Mouse (Mus musculus): ENCODE measurements at regions not wholly inside any gene's neighbourhood (a gene's known extent, or its start where the extent isn't known, plus 50 kb on each side); places are given as distances from the start of the nearest gene placed in this dataset.
"Not testable (repeated sequence)": the region's sequence is repeated elsewhere in the genome, so short reads cannot be mapped to it uniquely, and the experiment has no call there.

DNA sequence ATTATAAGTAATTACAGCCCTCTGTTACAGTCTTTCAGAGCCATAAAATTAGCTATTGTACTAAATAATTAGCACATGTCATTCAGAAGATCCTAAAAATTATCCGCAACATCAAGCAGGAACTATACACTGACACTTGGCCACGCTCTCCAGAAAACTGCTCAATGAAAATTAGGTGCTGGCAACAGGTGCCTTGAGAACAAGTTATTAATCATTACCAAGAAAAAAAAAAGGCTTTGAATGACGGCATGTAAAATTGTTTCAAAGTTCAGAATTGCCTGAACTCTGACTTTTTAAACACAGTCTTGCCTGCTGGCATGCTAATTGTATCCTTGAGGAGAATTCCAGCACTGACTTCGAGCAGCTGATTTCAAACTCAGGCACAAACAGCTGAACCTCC lies 316.6 kb downstream of the Vrk1 start:
- Histone ChIP-seq H3K27ac (ENCODE audit: low read depth) (no peak overlapping the region), H3K9me3 (ENCODE audit: low read length) (no peaks in the 10 kb centered on the region), H3K4me2 (ENCODE audit: low read depth, low read length) (no peak overlapping the region), H3K27me3 (ENCODE audit: insufficient read depth, low read length) (no peaks in the 10 kb centered on the region), H3K4me1 (ENCODE audit: insufficient read depth) (no peaks in the 10 kb centered on the region), H3K36me3 (replicated peaks; ENCODE audit: insufficient read depth, low read length) (no peaks in the 10 kb centered on the region), H3K9ac (replicated peaks) (no peak overlapping the region), H3K4me3 (ENCODE audit: low read depth, low read length) (no peak overlapping the region)
- 73% methylated on average over 4 of the region's 4 CpGs for WGBS (ENCODE audit: insufficient replicate concordance)
- DNase-seq = no peak
- TF ChIP-seq EP300 (IDR thresholded peaks at IDR 0.05; ENCODE audit: low read depth) = no peak
- TF ChIP-seq CTCF (IDR thresholded peaks at IDR 0.05; ENCODE audit: low read depth) = no peak
- no peak for ATAC-seq

DNA sequence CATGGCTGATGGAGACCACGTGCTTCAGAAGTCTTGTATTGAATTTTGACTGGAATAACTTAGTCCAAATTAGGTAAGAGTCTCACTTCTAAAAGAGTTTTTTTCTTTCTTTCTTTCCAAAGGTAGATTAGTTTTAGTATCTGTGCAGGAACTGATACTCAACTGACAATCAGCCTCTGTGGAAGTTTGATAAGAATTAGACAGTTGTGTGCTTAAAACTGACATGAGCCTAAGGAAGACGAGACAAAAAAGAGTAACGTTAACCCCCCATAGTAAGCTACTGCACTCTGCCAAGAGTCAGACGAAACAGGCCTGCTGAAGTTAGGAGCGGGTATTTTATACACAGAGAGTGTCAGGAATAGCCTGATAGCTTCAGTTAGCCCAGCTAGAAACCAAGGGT lies 317.3 kb downstream of the Vrk1 start:
- DNase-seq = no peak
- no peak for ATAC-seq
- peaks cover 2% of the 10 kb centered on the region for H3K9me3 ChIP-seq (ENCODE audit: low read length)
- no peak overlapping the region for H3K9ac ChIP-seq (replicated peaks)
- no peaks in the 10 kb centered on the region for H3K36me3 ChIP-seq (replicated peaks; ENCODE audit: insufficient read depth, low read length)
- H3K27ac ChIP-seq (ENCODE audit: low read depth) = no peak overlapping the region
- no peak for TF ChIP-seq EP300 (IDR thresholded peaks at IDR 0.05; ENCODE audit: low read depth)
- TF ChIP-seq CTCF (IDR thresholded peaks at IDR 0.05; ENCODE audit: low read depth) = no peak
- no peaks in the 10 kb centered on the region for H3K27me3 ChIP-seq (ENCODE audit: insufficient read depth, low read length)
- no peaks in the 10 kb centered on the region for H3K4me1 ChIP-seq (ENCODE audit: insufficient read depth)
- 64% methylated on average over 5 of the region's 5 CpGs for WGBS (ENCODE audit: insufficient replicate concordance)
- H3K4me3 ChIP-seq (ENCODE audit: low read depth, low read length) = no peak overlapping the region
- no peak overlapping the region for H3K4me2 ChIP-seq (ENCODE audit: low read depth, low read length)

DNA sequence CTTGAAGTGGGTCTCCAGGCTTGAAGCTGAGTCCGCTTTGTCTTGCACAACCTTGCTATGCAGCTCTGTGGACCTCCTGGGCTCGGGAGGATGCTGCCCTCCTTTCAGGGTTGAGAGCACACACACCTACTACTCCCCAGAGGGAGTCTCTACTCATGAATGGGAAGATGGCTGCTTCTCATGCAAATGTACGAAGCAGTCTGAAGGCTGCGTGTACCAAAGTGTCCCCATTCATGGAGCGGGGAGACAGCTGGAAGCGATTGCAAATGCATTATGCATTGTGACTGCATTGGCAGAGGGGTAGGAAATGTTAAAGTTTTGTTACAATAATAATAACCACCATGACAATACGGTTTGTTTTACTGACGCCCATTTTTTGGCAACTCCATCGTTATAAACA lies 347.8 kb downstream of the Vrk1 start:
- no peaks in the 10 kb centered on the region for H3K36me3 ChIP-seq (replicated peaks; ENCODE audit: insufficient read depth, low read length)
- no peak overlapping the region for H3K4me3 ChIP-seq (ENCODE audit: low read depth, low read length)
- H3K4me2 ChIP-seq (ENCODE audit: low read depth, low read length) = no peak overlapping the region
- H3K27me3 ChIP-seq (ENCODE audit: insufficient read depth, low read length) = no peaks in the 10 kb centered on the region
- DNase-seq (no peak), ATAC-seq (no peak)
- no peak for TF ChIP-seq CTCF (IDR thresholded peaks at IDR 0.05; ENCODE audit: low read depth)
- no peak for TF ChIP-seq EP300 (IDR thresholded peaks at IDR 0.05; ENCODE audit: low read depth)
- H3K9ac ChIP-seq (replicated peaks) = no peak overlapping the region
- H3K4me1 ChIP-seq (ENCODE audit: insufficient read depth) = no peaks in the 10 kb centered on the region
- H3K9me3 ChIP-seq (ENCODE audit: low read length) = no peaks in the 10 kb centered on the region
- WGBS (ENCODE audit: insufficient replicate concordance) = 79% methylated on average over 9 of the region's 9 CpGs
- no peak overlapping the region for H3K27ac ChIP-seq (ENCODE audit: low read depth)

DNA sequence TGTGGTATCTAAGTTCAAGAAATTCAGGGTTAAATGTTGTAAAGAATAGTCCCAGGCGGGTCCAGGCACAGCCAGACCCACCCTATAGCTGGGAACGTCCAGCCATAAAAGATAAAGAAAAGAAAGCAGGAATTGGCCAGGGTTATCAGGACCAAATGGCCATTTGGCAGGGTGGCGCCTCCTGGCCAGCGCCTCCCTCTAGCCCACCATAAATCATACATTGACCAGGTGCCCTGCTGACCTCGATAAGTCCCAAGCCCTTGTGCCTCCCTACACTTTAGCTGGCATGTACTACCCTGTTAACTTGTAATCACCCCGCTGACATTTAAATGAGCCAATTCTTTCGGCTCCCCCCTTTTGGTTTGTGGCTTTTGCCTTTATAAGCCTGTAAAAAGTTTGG lies 351.6 kb downstream of the Vrk1 start:
- not testable (repeated sequence) for H3K27ac ChIP-seq (ENCODE audit: low read depth); H3K27me3 ChIP-seq (ENCODE audit: insufficient read depth, low read length); H3K36me3 ChIP-seq (replicated peaks; ENCODE audit: insufficient read depth, low read length); DNase-seq; H3K9me3 ChIP-seq (ENCODE audit: low read length); H3K9ac ChIP-seq (replicated peaks); H3K4me1 ChIP-seq (ENCODE audit: insufficient read depth); ATAC-seq; H3K4me3 ChIP-seq (ENCODE audit: low read depth, low read length); H3K4me2 ChIP-seq (ENCODE audit: low read depth, low read length)
- 49% methylated on average over 7 of the region's 7 CpGs for WGBS (ENCODE audit: insufficient replicate concordance)

DNA sequence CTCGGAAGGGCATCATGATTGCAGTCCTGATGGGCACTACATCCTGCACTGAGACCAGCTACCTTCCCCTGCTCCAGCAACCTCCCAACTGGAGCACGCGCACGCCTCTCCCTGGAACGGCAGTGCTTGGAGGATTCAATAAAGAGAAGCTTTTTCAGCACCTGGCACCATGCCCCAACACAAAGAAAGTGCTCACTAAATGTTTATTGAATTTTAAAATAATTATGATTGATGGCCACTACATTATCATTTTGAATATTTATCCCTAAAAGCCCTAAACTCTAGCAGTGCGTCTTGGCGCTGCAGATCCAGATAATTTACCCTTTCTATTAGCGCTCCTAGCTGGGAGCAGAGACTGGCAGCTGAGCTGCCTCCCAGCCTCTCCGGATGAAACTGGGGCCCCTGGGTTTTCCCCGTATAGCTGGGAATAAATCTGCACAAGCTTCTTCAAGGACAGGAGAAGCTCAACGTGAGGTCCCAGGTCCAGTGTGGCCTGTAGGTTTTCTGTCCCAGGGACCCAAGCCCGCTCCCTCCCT lies 364.9 kb downstream of the Vrk1 start:
- WGBS (ENCODE audit: insufficient replicate concordance) = 63% methylated on average over 12 of the region's 12 CpGs
- DNase-seq = no peak
- no peak for ATAC-seq
- no peak for TF ChIP-seq EP300 (IDR thresholded peaks at IDR 0.05; ENCODE audit: low read depth)
- TF ChIP-seq CTCF (IDR thresholded peaks at IDR 0.05; ENCODE audit: low read depth) = no peak
- no peaks in the 10 kb centered on the region for H3K4me1 ChIP-seq (ENCODE audit: insufficient read depth)
- no peak overlapping the region for H3K27ac ChIP-seq (ENCODE audit: low read depth)
- no peaks in the 10 kb centered on the region for H3K27me3 ChIP-seq (ENCODE audit: insufficient read depth, low read length)
- H3K9me3 ChIP-seq (ENCODE audit: low read length) = no peaks in the 10 kb centered on the region
- no peaks in the 10 kb centered on the region for H3K36me3 ChIP-seq (replicated peaks; ENCODE audit: insufficient read depth, low read length)
- H3K4me3 ChIP-seq (ENCODE audit: low read depth, low read length) = no peak overlapping the region
- H3K9ac ChIP-seq (replicated peaks) = no peak overlapping the region
- no peak overlapping the region for H3K4me2 ChIP-seq (ENCODE audit: low read depth, low read length)

DNA sequence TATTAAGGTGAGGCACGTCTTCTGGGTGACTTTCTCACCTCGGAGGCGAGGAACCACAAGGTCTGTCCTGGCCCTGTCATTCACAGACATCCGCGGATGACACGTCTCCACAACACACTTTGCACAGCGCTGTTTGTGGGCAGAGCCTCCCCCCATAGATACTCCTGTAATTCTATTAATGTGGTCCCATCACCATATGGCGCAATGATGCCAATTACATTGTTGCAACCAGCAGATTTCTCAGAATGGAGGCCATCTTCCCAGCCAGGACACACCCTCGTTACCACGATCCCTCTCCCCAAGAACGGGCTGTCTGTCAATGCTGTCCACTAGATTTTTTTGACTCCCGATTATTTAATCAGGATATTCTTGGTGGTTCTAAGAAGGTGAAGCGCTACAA lies 365.9 kb downstream of the Vrk1 start:
- no peaks in the 10 kb centered on the region for H3K27me3 ChIP-seq (ENCODE audit: insufficient read depth, low read length)
- H3K4me1 ChIP-seq (ENCODE audit: insufficient read depth) = no peaks in the 10 kb centered on the region
- 81% methylated on average over 13 of the region's 13 CpGs for WGBS (ENCODE audit: insufficient replicate concordance)
- ATAC-seq (no peak), DNase-seq (no peak)
- no peak overlapping the region for H3K9ac ChIP-seq (replicated peaks)
- no peaks in the 10 kb centered on the region for H3K36me3 ChIP-seq (replicated peaks; ENCODE audit: insufficient read depth, low read length)
- no peak overlapping the region for H3K4me3 ChIP-seq (ENCODE audit: low read depth, low read length)
- no peak for TF ChIP-seq EP300 (IDR thresholded peaks at IDR 0.05; ENCODE audit: low read depth)
- TF ChIP-seq CTCF (IDR thresholded peaks at IDR 0.05; ENCODE audit: low read depth) = no peak
- no peak overlapping the region for H3K27ac ChIP-seq (ENCODE audit: low read depth)
- no peaks in the 10 kb centered on the region for H3K9me3 ChIP-seq (ENCODE audit: low read length)
- H3K4me2 ChIP-seq (ENCODE audit: low read depth, low read length) = no peak overlapping the region

DNA sequence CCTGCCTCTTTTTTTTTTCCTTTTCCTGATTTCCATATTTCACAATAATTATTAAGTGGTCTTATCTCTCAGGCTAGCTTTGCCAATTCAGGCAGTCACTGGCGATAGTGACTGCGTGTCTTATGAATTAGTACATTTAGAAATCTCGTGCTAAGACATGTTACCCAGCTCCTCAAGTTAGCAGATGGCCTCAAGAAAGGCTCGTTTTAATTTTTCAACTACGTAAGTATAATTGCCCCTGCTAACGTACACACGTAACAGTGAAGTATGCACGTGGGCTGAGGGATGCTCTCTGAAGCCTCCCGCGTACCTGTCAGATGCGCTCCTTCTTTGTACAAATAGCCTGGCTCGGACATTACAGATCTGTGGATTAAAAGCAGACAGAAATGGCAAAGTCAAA lies 366.8 kb downstream of the Vrk1 start:
- H3K4me2 ChIP-seq (ENCODE audit: low read depth, low read length) = no peak overlapping the region
- no peaks in the 10 kb centered on the region for H3K9me3 ChIP-seq (ENCODE audit: low read length)
- H3K4me1 ChIP-seq (ENCODE audit: insufficient read depth) = no peaks in the 10 kb centered on the region
- TF ChIP-seq CTCF (IDR thresholded peaks at IDR 0.05; ENCODE audit: low read depth) (no peak), EP300 (IDR thresholded peaks at IDR 0.05; ENCODE audit: low read depth) (no peak)
- ATAC-seq (no peak), DNase-seq (no peak)
- H3K36me3 ChIP-seq (replicated peaks; ENCODE audit: insufficient read depth, low read length) = no peaks in the 10 kb centered on the region
- no peaks in the 10 kb centered on the region for H3K27me3 ChIP-seq (ENCODE audit: insufficient read depth, low read length)
- no peak overlapping the region for H3K9ac ChIP-seq (replicated peaks)
- WGBS (ENCODE audit: insufficient replicate concordance) = 84% methylated on average over 12 of the region's 12 CpGs
- H3K4me3 ChIP-seq (ENCODE audit: low read depth, low read length) = no peak overlapping the region
- no peak overlapping the region for H3K27ac ChIP-seq (ENCODE audit: low read depth)

Data from liver, postnatal 0 days (tissue).